Mouse (Mus musculus) spleen, adult 18-20 months (tissue): ENCODE measurements around the gene Miox.
A peak's percentile ranks its signal among the peaks of the same experiment; 100 is the strongest.

Source experiments
- DNase-seq, 2 experiments: peaks; one replicate each; pipeline ENCODE4 v3.0.0; 2022; ENCODE audit warnings: mixed read lengths in 2 of 2

Miox gene

DNA sequence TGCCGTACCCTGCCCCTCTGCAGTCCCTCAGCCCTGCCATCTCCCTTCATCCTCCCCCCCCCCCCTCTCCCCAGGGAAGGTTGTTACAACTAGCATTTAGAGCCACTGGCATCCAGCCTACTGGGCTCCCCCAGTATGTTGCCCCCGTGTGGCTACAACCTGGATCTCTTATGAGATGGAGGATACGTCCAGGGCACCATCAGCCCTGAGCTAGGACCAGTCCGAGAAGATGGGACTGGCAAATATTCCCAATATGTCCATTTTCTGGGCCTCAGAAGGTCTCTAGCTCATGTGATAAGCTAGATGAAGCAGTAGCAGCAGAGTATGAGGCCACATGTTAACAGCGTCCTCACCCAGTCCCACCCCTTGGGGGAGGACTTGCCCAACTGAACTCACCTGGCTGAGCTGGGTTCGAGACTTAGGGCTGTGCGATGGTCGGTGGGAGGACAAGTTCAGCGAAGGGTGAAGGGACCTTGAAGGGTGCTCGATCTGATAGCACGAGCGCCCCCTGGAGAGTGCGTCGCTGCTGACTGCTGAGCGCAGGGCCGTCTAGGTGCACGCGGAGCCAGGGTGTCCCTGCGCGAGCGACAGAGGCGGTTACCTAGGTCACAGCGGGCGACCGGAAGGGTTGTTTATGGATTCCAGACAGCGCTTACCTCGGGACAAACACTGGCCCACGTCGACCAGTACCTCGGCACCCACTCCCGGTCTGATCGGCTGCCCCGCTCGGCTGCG lies 39.0 kb downstream of the Miox start:
- DNase-seq, result peak; percentile 75 to 89

DNA sequence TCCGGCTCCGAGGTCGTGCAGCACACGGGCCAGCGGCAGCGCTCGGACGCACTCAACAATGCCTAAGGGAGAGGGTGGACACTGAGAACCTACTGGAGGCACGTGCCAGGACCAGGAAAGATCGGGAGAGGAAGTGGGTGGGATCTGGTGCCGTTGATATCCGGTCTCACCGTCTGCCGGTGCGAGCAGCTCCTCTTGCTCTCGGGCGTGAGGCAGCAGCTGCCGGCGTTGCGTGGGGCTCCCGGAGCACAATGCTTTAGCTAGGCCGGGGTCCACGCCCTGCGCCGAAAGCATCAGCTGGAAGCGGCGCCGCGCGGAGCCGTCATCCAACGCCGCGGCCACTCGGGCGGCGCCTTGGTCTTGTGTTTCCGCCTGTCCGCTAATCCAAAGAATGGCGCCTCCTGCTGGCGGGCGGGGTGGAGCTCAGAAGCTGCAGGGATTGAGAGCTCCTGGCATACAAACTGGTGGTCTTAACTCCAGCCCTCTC lies 39.6 kb downstream of the Miox start, which contains the start of gene Sco2:
Gene Sco2, minus strand, starts transcription at position 85 of the 487 bp plus-strand sequence.
- DNase-seq, result peak; percentile 81 to 96

DNA sequence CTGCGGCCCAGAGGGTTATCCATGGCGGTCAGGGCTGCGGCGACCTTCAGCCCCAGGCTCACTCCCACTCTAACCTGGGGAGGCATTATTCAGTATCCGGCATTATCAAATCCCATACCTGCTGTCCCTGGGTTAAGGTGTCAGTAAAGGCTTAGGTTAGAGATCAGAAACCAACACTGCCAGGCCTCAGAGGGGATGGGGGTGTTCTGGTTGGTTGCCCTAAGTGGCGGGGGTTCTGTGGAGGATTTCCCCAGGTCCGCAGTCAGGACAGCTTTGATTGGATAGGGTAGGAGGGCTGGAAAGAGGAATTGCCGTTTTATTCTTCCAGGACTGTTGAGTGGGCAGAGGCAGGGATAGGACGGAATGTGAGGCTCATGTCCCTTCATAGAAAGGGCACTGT lies 40.1 kb downstream of the Miox start:
- DNase-seq, result no peak

DNA sequence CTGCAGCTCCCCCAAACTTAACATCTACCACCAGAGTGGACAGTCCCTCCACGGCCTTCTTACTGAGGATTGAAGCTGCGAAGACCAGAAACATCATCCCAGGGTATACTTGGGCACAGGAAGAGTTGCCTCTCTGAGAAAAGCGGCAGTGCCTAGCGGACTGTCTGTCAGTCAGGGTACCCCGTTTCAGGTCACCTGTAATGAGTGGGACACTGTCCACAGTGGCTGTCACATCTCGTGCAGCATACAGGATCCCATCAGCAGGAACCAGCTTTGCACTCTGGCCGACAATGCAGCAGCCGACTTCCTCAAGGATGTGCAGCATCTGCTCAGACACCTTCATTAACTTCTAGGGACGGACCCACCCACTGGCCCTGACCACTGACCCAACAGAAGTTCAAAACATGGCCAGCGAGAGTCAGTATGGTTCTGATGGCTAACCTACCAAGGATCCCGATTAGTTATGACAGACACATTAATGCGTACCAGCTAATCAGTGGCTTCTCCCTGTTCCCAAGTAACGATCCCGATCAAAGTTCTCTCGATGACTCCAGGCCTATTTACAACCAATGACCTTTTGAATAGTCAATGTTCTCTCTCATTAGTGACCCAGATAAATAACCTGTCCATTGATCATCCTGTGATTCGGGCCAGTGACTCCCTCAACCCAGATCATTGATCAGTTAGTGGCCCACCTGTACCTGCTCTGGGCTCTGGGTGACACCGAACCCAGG lies 40.8 kb downstream of the Miox start:
- no peak for DNase-seq

DNA sequence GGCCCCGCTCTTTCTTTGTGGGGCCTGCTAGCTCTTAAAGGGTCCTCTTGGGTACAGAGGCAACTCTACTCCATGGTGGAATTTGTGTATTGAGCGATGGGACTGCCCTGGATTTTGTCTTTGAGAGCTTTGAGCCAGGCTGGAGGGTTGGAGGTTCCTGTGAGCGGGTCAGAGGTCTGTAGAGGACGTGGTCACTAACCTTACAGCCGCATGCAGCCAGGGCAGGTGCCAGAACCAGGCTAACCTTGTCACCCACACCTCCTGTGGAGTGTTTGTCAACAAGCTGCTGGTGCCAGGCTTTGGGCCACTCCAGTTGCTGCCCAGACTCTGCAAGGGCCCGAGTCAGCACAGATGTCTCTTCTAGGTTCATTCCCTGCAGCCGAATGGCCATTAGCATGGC lies 41.8 kb downstream of the Miox start:
- DNase-seq, result no peak

DNA sequence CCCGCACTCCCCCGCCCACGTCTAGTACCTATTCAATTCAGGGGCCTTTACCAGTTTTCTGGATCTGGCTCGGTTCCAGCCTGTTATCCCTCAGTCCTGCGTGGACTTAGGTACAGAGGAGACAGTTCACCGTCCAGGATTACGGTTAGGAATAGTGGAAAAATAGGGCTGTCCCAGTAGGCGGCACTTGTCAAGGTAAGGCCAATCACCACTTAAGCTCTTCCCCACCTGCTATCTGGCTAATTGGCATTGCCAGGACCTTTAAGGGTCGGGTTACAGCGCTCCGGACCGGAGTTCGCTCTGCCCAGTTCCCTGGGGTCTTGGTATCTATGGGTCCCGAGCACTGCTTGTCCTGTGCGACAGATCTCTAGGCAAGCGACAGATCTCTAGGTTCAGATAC lies 42.8 kb downstream of the Miox start, which contains the start of gene Tymp:
Gene Tymp, minus strand, starts transcription at position 83 of the 400 bp plus-strand sequence.
- no peak for DNase-seq

DNA sequence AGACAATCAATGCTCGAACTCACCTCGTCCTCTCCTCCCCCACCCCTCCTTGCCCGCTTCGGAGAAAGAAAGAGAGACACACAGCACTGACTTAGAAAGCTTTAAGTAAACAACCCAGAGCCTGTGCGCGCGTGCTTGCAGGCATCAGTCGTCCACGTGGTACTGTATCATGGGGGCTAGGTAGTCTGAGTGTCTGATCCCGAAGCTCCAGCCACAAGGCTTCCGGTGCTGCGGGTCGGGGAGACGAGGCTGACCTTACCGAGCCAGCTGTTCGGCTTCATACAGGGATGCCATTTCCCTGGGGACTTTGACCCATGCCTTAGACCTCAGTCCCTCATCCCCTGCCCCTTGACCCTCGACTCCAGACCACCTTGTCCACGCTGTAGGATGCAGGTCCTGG lies 43.2 kb downstream of the Miox start:
- DNase-seq, result no peak

DNA sequence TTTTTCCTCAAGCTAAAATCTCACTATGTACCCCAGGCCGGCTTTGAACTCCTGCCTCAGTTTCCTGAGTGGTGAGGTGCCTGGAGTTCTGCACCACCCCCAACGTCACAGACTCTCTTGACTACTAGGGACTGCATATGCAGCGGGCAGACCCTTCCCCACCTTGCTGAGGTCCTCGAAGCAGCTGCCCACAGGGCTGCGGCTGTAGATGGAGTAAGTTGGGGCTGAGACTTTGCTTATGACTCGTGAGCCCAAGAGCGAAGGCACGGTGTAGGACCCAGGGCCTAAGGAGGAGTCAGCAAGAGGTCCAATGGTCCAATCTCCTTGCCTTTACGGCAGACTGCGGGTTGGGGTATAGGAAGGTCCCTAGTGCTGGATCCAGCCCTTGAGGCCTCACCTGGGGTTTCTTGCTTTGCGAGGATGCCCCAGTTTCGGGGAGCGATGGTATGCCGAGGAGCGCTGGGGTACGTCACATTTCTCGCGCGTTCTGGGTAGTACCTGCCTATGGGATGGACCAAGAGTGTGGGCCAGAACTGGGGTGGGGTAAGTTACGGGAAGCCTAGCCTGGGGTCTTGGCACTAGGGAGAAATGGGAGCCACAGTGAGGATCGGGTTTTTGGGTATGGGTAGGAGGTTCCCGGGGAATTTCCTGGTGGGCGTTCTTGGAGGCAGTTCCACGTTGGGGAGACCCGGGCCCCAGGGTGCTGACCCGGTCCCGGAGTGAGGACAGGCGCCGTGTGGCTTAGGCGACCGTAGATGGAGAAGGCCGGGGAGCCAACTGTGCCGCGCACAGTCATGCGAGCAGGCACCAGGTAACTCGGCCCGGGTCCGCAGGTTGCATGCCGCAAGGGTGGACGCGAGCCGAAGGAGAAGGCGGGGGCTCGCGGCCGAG lies 44.0 kb downstream of the Miox start:
- no peak for DNase-seq

DNA sequence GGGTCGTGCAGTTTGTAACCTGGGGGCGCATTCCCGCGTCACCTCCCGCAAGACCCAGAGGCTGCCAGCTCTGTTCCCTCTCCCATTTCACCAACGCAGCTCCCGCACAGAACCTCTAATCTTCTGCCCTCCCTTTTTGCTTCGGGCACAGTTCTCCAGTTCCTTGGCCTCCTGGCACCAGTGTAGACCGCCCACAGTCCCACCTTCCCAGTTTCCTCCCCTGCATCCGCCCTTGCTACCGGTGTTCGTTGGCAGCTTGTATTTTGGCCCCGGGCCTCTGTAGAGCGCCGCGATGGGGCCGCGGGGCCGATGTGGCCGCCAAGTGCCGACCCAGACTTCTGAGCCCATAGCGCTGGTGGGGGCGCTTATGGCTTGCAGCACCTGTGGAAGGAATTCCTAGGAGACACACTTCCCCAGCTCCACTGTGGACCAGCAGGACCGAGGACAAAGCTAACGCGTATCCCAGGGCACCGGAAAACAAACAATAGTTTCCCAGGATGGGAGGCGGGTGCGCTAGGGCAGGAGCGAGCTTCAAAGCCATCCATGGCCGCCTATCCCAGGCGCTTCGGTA lies 44.7 kb downstream of the Miox start, which contains the start of gene Odf3b:
Gene Odf3b, minus strand, starts transcription at position 452 of the 571 bp plus-strand sequence.
- no peak for DNase-seq

DNA sequence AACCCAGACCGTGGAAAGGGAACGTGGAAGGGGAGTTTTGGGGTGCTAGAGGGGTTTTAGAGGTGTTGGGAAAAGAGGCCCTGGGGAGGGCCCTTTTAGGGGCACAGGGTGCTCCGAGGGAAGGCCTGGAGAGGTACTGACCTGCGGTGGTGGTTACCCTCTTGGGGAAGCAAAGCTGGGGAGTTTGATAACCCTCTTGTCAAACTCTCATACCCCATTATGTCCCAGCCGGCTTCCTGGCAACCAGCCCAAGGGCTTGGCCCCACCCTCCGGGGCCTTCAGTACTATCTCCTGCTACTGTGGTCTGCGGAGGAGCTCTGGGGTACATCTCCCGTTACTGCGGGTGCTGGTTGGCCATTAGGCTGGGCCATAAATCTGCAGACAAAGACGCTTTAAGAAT lies 45.2 kb downstream of the Miox start:
- DNase-seq, result no peak

DNA sequence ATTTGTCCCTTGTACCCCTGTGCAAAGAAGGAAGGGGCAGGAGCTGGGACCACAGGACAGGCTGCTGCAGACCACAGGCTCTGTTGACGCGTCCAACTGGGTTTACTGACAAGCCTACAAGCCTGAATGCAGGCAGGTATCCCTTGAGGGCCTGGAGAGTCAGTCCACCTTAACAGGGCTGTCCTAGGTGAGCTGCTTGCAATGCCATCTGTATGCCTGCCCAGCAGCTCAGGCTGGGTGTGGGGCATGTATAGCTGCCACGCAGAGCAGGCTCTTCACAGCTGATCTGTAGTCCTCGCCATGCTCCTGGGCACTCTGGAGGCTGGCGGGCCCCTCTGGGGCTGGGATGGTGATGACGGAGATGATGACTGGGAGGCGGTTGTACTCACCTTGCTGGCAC lies 50.4 kb downstream of the Miox start, which contains the start of gene Klhdc7b:
Gene Klhdc7b, plus strand, starts transcription at position 301 of the 400 bp plus-strand sequence.
- DNase-seq, result no peak
